In the genomic region with DNA sequence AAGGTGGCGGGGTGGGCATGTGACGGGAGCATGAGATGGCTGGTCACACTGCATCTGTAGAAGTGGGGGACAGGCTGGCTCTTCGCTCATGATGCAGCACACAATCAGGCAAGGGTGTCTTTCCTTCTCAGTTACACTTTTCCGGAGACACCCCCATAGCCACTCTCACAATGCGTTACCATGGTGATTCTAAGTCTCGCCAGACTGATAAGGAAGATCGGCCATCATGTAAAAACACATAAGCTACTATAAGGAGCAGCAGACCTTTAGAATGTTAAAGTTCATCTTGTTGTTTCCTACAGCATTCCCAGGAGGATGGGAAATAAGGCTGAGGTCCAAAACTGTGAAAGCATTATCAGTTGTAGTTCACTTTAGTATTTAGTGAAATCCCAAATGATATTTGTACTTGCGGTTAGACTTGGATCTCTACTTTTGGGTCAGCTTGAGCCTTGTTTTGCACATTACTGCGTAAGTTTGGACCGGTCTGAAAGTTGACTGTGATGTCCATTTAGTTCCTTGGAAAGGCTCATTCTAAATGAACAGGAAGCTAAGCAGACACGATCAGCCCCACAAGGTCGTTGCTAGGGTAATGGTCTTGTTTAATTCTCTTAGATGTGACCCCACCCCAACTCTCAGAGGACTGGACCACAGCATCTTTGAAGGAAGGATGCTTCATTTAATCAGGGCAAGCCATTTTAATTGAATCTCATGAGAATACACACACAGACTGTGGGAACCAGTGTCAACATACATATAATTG, we compare ENCODE assay signal across 30 mouse cellular contexts. TPM values are rescaled to one million over a fixed set of nuclear protein-coding genes. Genes with fewer than 3 reads are reported as not detected.
DNase-seq lines count a peak whose midpoint lies in the region; ATAC-seq lines count a peak whose summit lies in the region.
"Had no signal": no experiment of that assay in that cellular context is flagged by ENCODE, and none has a peak within 500 bp of the region (broad histone marks: within the 10 kb centered on the region; RNA-seq: fewer than 3 reads in every experiment).

No protein-coding gene starts in this region.

- no peak overlapping the region for H3K4me2 ChIP-seq in heart, embryonic 15.5 days
- H3K4me2 ChIP-seq: hindbrain, embryonic 15.5 days; kidney, embryonic 15.5 days; liver, embryonic 15.5 days; midbrain, embryonic 12.5 days had no signal

- ATAC-seq in heart, embryonic 15.5 days (replicated peaks; ENCODE audit: insufficient number of reproducible peaks, insufficient read depth, low FRiP score, low read depth): no peak
- ATAC-seq: intestine, embryonic 16.5 days; Patski had no signal

- H3K9me3 ChIP-seq in heart, embryonic 15.5 days (replicated peaks): no peaks in the 10 kb centered on the region
- H3K9me3 ChIP-seq: hindbrain, embryonic 15.5 days; kidney, embryonic 15.5 days; liver, embryonic 15.5 days; midbrain, embryonic 12.5 days had no signal

- WGBS in heart, embryonic 15.5 days: 64% methylated on average over 12 of the region's 12 CpGs

- DNase-seq in heart, adult 18-20 months: peak; percentile 62 to 74
- DNase-seq in heart, postnatal 4 days: no peak
- DNase-seq in ES-CJ7 (ENCODE audit: low read depth, low spot score) (peak; percentile 27), R1 (ENCODE audit: low read depth, low spot score) (peak; percentile 16)
- DNase-seq in embryo, embryonic 10 days (ENCODE audit: low spot score): no peak
- no peak for DNase-seq in layer of hippocampus, adult 9-11 months
- DNase-seq: adrenal gland, postnatal 14 days; cerebellum, adult 11-12 months; cerebellum, postnatal 14 days; retina, postnatal 1 day had no signal

- H3K27ac ChIP-seq in heart, embryonic 15.5 days: peak overlapping the region; percentile 51
- H3K27ac ChIP-seq: hindbrain, embryonic 15.5 days; kidney, embryonic 15.5 days; liver, embryonic 15.5 days; midbrain, embryonic 12.5 days; stomach, postnatal 0 days had no signal

- H3K9ac ChIP-seq in heart, embryonic 15.5 days: no peak overlapping the region
- H3K9ac ChIP-seq: hindbrain, embryonic 15.5 days; kidney, embryonic 15.5 days; liver, embryonic 15.5 days; midbrain, embryonic 12.5 days had no signal

- no peaks in the 10 kb centered on the region for H3K27me3 ChIP-seq in heart, embryonic 15.5 days
- H3K27me3 ChIP-seq: hindbrain, embryonic 15.5 days; kidney, embryonic 15.5 days; liver, embryonic 15.5 days; midbrain, embryonic 12.5 days had no signal

- H3K4me1 ChIP-seq in heart, embryonic 15.5 days (replicated peaks): no peaks in the 10 kb centered on the region; the same call in none of the 2 replicates
- H3K4me1 ChIP-seq: hindbrain, embryonic 15.5 days; liver, embryonic 15.5 days; midbrain, embryonic 12.5 days had no signal

- H3K4me3 ChIP-seq in heart, embryonic 15.5 days: no peak overlapping the region
- H3K4me3 ChIP-seq: hindbrain, embryonic 15.5 days; kidney, embryonic 15.5 days; liver, embryonic 15.5 days; midbrain, embryonic 12.5 days had no signal

- no peaks in the 10 kb centered on the region for H3K36me3 ChIP-seq in heart, embryonic 15.5 days
- H3K36me3 ChIP-seq: hindbrain, embryonic 15.5 days; kidney, embryonic 15.5 days; liver, embryonic 15.5 days; midbrain, embryonic 12.5 days had no signal

RNA-seq across cellular contexts. Expression of gene Sparcl1, which starts 13.2 kb away (rescaled TPM):
- total RNA-seq in heart, adult 18-20 months (2021): 100 to 1,000 TPM; 186 to 203 TPM
- 100 to 1,000 TPM; 242 to 250 TPM for total RNA-seq in heart, postnatal 4 days (2021)
- polyA plus RNA-seq in heart, embryonic 15.5 days (2015; fragmentation: Nextera tagmentation; extraction: Ambion mirVana): 113 and 115 TPM in 2 replicates
- total RNA-seq: megakaryocyte progenitor cell, adult 5-6 weeks; monocyte, adult 5-6 weeks had no signal
- polyA plus RNA-seq: Patski had no signal

RNA-seq across cellular contexts. Expression of gene Dspp, which starts 43.8 kb away (rescaled TPM):
- total RNA-seq in heart, adult 18-20 months (2021): not detected
- not detected for total RNA-seq in heart, postnatal 4 days (2021)
- not detected in 2 replicates for polyA plus RNA-seq in heart, embryonic 15.5 days (2015; fragmentation: Nextera tagmentation; extraction: Ambion mirVana)
- total RNA-seq: adrenal gland, postnatal 14 days; ES-E14; layer of hippocampus, postnatal 14 days; left cerebral cortex, postnatal 25 days; megakaryocyte progenitor cell, adult 5-6 weeks; monocyte, adult 5-6 weeks had no signal
- polyA plus RNA-seq: forebrain, embryonic 11.5 days; gonadal fat pad, adult 2 months; hindbrain, embryonic 15.5 days; intestine, embryonic 16.5 days; kidney, embryonic 15.5 days; large intestine, adult 2 months; limb, embryonic 14.5 days; liver, embryonic 15.5 days; lung, embryonic 16.5 days; midbrain, embryonic 12.5 days; neural tube, embryonic 11.5 days; Patski; stomach, postnatal 0 days; thymus, postnatal 0 days had no signal

RNA-seq across cellular contexts. Expression of gene Gm17660, which starts 49.3 kb away (rescaled TPM):
- not detected for total RNA-seq in heart, adult 18-20 months (2021)
- total RNA-seq in heart, postnatal 4 days (2021): not detected
- polyA plus RNA-seq in heart, embryonic 15.5 days (2015; fragmentation: Nextera tagmentation; extraction: Ambion mirVana): 0.35 TPM in 1 of 2 replicates, not detected in the other
- total RNA-seq: adrenal gland, postnatal 14 days; ES-E14; layer of hippocampus, postnatal 14 days; left cerebral cortex, postnatal 25 days; megakaryocyte progenitor cell, adult 5-6 weeks; monocyte, adult 5-6 weeks had no signal
- polyA plus RNA-seq: forebrain, embryonic 11.5 days; gonadal fat pad, adult 2 months; hindbrain, embryonic 15.5 days; intestine, embryonic 16.5 days; large intestine, adult 2 months; limb, embryonic 14.5 days; liver, embryonic 15.5 days; lung, embryonic 16.5 days; midbrain, embryonic 12.5 days; neural tube, embryonic 11.5 days; Patski; stomach, postnatal 0 days; thymus, postnatal 0 days had no signal

Comparison
In these comparisons a context has a peak if more than half of its experiments do, and no peak if none do; other contexts are left out.
1. DNase-seq: peak in heart, adult 18-20 months (2 of 2), ES-CJ7 (single experiment) and R1 (single experiment); none in heart, postnatal 4 days (single experiment), embryo, embryonic 10 days (single experiment) and layer of hippocampus, adult 9-11 months (single experiment).